Mouse (Mus musculus) liver, embryonic 14.5 days (tissue): Measurements from ENCODE around the gene Tusc2.

Source experiments
- CTCF ChIP-seq: IDR thresholded peaks from 2 replicates; pipeline ENCODE4 v1.5.1; 2016; ENCODE audit warnings: antibody characterized with exemption, low read depth, control low read depth
- EP300 ChIP-seq: IDR thresholded peaks from 2 replicates; pipeline ENCODE4 v1.6.1; 2016; ENCODE audit warnings: antibody characterized with exemption, low read depth

- TF ChIP-seq CTCF (no peak), EP300 (no peak)
These were observed 17.9 kb upstream of the Tusc2 start for GRCm38 (mm10) chr9:107545199-107545598.
